Comparison of ENCODE assay signal across 17 mouse cellular contexts in the genomic region with DNA sequence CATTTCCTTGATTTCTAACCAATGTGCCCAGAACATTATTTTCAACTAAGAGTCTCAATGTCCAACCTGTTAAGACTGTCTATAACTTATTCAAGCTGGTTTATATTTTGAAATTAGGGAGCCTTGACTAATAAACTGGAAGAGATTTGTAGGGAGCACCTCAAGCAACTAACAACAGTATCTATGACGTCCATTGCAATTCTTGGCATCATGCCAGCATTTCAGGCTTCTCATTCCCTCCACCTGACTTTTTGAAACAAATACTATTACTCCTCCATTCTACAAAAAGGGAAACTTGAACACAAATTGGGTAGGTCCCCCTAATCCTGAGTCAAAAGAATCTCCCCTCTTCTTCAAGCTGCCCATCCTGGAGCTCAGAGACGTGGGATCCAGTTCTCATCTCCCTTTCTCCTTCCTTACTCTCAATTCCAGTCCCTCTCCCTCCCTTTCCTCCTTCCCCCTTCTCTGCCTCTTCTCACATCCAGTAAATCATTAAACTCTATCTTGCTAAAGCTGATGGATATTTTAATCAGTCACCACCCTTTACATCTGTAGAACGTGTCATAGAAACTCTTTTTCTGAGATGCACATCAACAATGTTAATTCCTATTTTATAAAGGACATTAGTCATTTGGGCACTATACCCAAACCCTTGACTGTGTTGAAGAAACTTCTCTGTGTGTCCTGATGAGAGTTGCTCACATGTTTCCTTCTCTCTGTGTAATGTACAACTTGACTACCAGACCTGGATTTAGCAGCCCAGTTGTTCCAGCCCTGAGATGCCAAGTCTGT. TPM values are rescaled to one million over a fixed set of nuclear protein-coding genes. Genes with fewer than 3 reads are reported as not detected.
DNase-seq lines count a peak whose midpoint lies in the region; ATAC-seq and TF ChIP-seq lines count a peak whose summit lies in the region.
"Had no signal": no experiment of that assay in that cellular context is flagged by ENCODE, and none has a peak within 500 bp of the region (broad histone marks: within the 10 kb centered on the region; RNA-seq: fewer than 3 reads in every experiment).

No protein-coding gene starts in this region.

- DNase-seq in adrenal gland, postnatal 10 days, result peak; percentile 24
- DNase-seq in adrenal gland, postnatal 36 days, result no peak
- DNase-seq in kidney, adult 2 months, result peak; percentile 64
- DNase-seq in MEL (ENCODE audit: low read depth, low spot score), result peak; percentile 11
- peak; percentile 23 for DNase-seq in kidney, postnatal 14 days
- DNase-seq in left cerebral cortex, postnatal 14 days (ENCODE audit: low spot score in 2 of 2), result no peak
- DNase-seq in yolk sac, embryonic 10.5 days (ENCODE audit: low spot score), result no peak
- DNase-seq: cerebellum, adult 11-12 months; liver, embryonic 13.5 days; right cerebral cortex, postnatal 14 days had no signal

- no peaks in the 10 kb centered on the region for H3K36me3 ChIP-seq in kidney, adult 2 months (ENCODE audit: control insufficient read depth, insufficient read depth, low read length)
- no peaks in the 10 kb centered on the region for H3K36me3 ChIP-seq in kidney, embryonic 14.5 days (ENCODE audit: control insufficient read depth, insufficient read depth, low read length)
- no peaks in the 10 kb centered on the region for H3K36me3 ChIP-seq in MEL (ENCODE audit: control insufficient read depth in 1 of 2, insufficient read depth in 2 of 2, low read length in 2 of 2)
- H3K36me3 ChIP-seq: limb, embryonic 10.5 days; liver, embryonic 13.5 days had no signal

- H3K27me3 ChIP-seq in kidney, adult 2 months (replicated peaks; ENCODE audit: control insufficient read depth, insufficient read depth, low read length), result no peaks in the 10 kb centered on the region
- no peaks in the 10 kb centered on the region for H3K27me3 ChIP-seq in kidney, embryonic 14.5 days (ENCODE audit: control insufficient read depth, insufficient read depth, low read length)
- no peaks in the 10 kb centered on the region for H3K27me3 ChIP-seq in MEL (ENCODE audit: control insufficient read depth in 1 of 2, insufficient read depth in 2 of 2, low read length in 2 of 2)
- H3K27me3 ChIP-seq: liver, embryonic 13.5 days had no signal

- no peak for TF ChIP-seq EP300 in MEL (IDR thresholded peaks at IDR 0.05; ENCODE audit: low read depth in 1 of 2, low read length in 2 of 2)

- no peak for TF ChIP-seq RAD21 in MEL (IDR thresholded peaks at IDR 0.05; ENCODE audit: low read depth, low read length)

- H3K9me3 ChIP-seq in kidney, embryonic 14.5 days (ENCODE audit: control insufficient read depth, low read length), result no peaks in the 10 kb centered on the region
- no peaks in the 10 kb centered on the region for H3K9me3 ChIP-seq in MEL (replicated peaks; ENCODE audit: insufficient read depth, low read length)
- H3K9me3 ChIP-seq: limb, embryonic 10.5 days; liver, embryonic 13.5 days had no signal

- no peak overlapping the region for H3K4me2 ChIP-seq in kidney, embryonic 14.5 days (replicated peaks; ENCODE audit: low read depth, low read length)
- H3K4me2 ChIP-seq: heart, embryonic 11.5 days; liver, embryonic 13.5 days had no signal

- H3K27ac ChIP-seq in kidney, adult 2 months (ENCODE audit: insufficient read depth, low read depth, low read length), result peak overlapping the region; percentile 100
- no peak overlapping the region for H3K27ac ChIP-seq in kidney, embryonic 14.5 days (ENCODE audit: low read depth, low read length)
- no peak overlapping the region for H3K27ac ChIP-seq in MEL (ENCODE audit: control insufficient read depth, low read depth, low read length)
- H3K27ac ChIP-seq: hindbrain, postnatal 0 days; kidney, postnatal 0 days; left cerebral cortex, adult 2 months; limb, embryonic 10.5 days; liver, embryonic 13.5 days had no signal

- intact Hi-C loops in left cerebral cortex, postnatal 14 days (cut with DNase I), result no loop called here

- no peak overlapping the region for H3K4me3 ChIP-seq in kidney, adult 2 months (ENCODE audit: insufficient read depth, low read depth, low read length)
- H3K4me3 ChIP-seq in kidney, embryonic 14.5 days (ENCODE audit: low read length), result no peak overlapping the region
- no peak overlapping the region for H3K4me3 ChIP-seq in MEL (ENCODE audit: control insufficient read depth in 1 of 2, insufficient read depth in 1 of 2, low read depth in 2 of 2, low read length in 2 of 2)
- H3K4me3 ChIP-seq: left cerebral cortex, adult 2 months; limb, embryonic 10.5 days; liver, embryonic 13.5 days had no signal

- no peak overlapping the region for H3K9ac ChIP-seq in kidney, embryonic 14.5 days (ENCODE audit: low read depth, low read length)
- H3K9ac ChIP-seq in MEL (ENCODE audit: control insufficient read depth, low read depth, low read length, poor library complexity, severe bottlenecking), result no peak overlapping the region
- H3K9ac ChIP-seq: liver, embryonic 13.5 days had no signal

- no peak for TF ChIP-seq POLR2A in kidney, adult 2 months (IDR thresholded peaks at IDR 0.05; ENCODE audit: low read depth, low read length)
- no peak for TF ChIP-seq POLR2A in MEL (IDR thresholded peaks at IDR 0.05; ENCODE audit: control insufficient read depth in 1 of 2, insufficient read depth in 1 of 2, low read depth in 1 of 2, low read length in 2 of 2, poor library complexity in 1 of 2)

- peaks cover 30% of the 10 kb centered on the region for H3K4me1 ChIP-seq in kidney, adult 2 months (ENCODE audit: control insufficient read depth, insufficient read depth, low read length)
- H3K4me1 ChIP-seq in kidney, embryonic 14.5 days (ENCODE audit: control insufficient read depth, insufficient read depth, low read length), result no peaks in the 10 kb centered on the region
- H3K4me1 ChIP-seq in MEL (ENCODE audit: control insufficient read depth in 1 of 2, insufficient read depth in 2 of 2, low read length in 2 of 2), result no peaks in the 10 kb centered on the region
- H3K4me1 ChIP-seq: limb, embryonic 10.5 days; liver, embryonic 13.5 days had no signal

- no peak for ATAC-seq in kidney, embryonic 14.5 days (ENCODE audit: low FRiP score, low TSS enrichment)
- ATAC-seq: activated CD4-positive, CD25-positive, alpha-beta regulatory T cell, adult 4 months; hindbrain, postnatal 0 days had no signal

- no peak for TF ChIP-seq CTCF in kidney, adult 2 months (conservative IDR thresholded peaks at IDR 0.05; ENCODE audit: insufficient read depth, insufficient read length, low read depth, low read length)
- no peak for TF ChIP-seq CTCF in MEL (IDR thresholded peaks at IDR 0.05 in 2 of 3, conservative IDR thresholded peaks at IDR 0.05 in 1 of 3; ENCODE audit: control insufficient read depth in 1 of 3, insufficient read depth in 1 of 3, low read depth in 2 of 3, low read length in 3 of 3, poor library complexity in 1 of 3, severe bottlenecking in 1 of 3)

- no peaks in the 10 kb centered on the region for H3K79me2 ChIP-seq in MEL (ENCODE audit: control insufficient read depth, insufficient read depth, low read length, poor library complexity)

- WGBS in kidney, adult 2 months, result 26% methylated on average over 3 of the region's 3 CpGs
- WGBS in kidney, embryonic 14.5 days, result 75% methylated on average over 3 of the region's 3 CpGs

TF ChIP-seq in MEL, 35 proteins besides CTCF, POLR2A, EP300 and RAD21:
- TF ChIP-seq KAT2A (conservative IDR thresholded peaks at IDR 0.05; ENCODE audit: low read depth, low read length), result no peak
- TF ChIP-seq CHD2 (IDR thresholded peaks at IDR 0.05; ENCODE audit: low read length), result no peak
- TF ChIP-seq ETS1 (IDR thresholded peaks at IDR 0.05; ENCODE audit: low read depth, low read length), result no peak
- no peak for TF ChIP-seq UBTF (IDR thresholded peaks at IDR 0.05; ENCODE audit: borderline replicate concordance, insufficient read depth, low read depth, low read length)
- no peak for TF ChIP-seq SMC3 (IDR thresholded peaks at IDR 0.05; ENCODE audit: low read depth, low read length)
- TF ChIP-seq POLR2AphosphoS2 (IDR thresholded peaks at IDR 0.05; ENCODE audit: low read length), result no peak
- TF ChIP-seq MYC (IDR thresholded peaks at IDR 0.05; ENCODE audit: low read depth, low read length), result no peak
- TF ChIP-seq HCFC1 (IDR thresholded peaks at IDR 0.05; ENCODE audit: low read depth, low read length), result no peak
- TF ChIP-seq USF1 (IDR thresholded peaks at IDR 0.05; ENCODE audit: low read depth, low read length), result no peak

RNA-seq across cellular contexts. Expression of a gene that starts 50.4 kb away (rescaled TPM):
- total RNA-seq in adrenal gland, postnatal 10 days (2021), result 100 to 1,000 TPM in 1 of 2 experiments, 10 to 100 TPM in 1; 89.7 to 171 TPM
- 100 to 1,000 TPM in 1 of 2 experiments, 10 to 100 TPM in 1; 73.7 to 121 TPM for total RNA-seq in adrenal gland, postnatal 36 days (2021)
- 29.3 and 37.6 TPM in 2 replicates for polyA plus RNA-seq in kidney, adult 2 months (2012; rRNA removed)
- 23.6 and 30.9 TPM in 2 replicates for polyA plus RNA-seq in kidney, embryonic 14.5 days (2014; fragmentation: Nextera tagmentation; extraction: Ambion mirVana)
- total RNA-seq in MEL (2012; rRNA removed), result 23.0 and 33.8 TPM in 2 replicates
- 10 to 100 TPM; 40.9 to 74.6 TPM for polyA plus RNA-seq in MEL (2012; ENCODE audit: insufficient read depth in 1 of 2, insufficient read length in 2 of 2, low read depth in 1 of 2, low replicate concordance in 2 of 2, missing spikeins in 1 of 2)
- 10 to 100 TPM; 34.0 to 37.1 TPM for total RNA-seq in left cerebral cortex, postnatal 14 days (2021)

Comparison
In these comparisons a context has a peak if more than half of its experiments do, and no peak if none do; other contexts are left out.
1. DNase-seq: peak in adrenal gland, postnatal 10 days (single experiment), kidney, adult 2 months (single experiment), MEL (single experiment) and kidney, postnatal 14 days (single experiment); none in adrenal gland, postnatal 36 days (0 of 2), left cerebral cortex, postnatal 14 days (0 of 2) and yolk sac, embryonic 10.5 days (single experiment).